Mouse (Mus musculus) kidney, adult 9 months (tissue): ENCODE measurements around the gene Rpl3.
A peak's percentile ranks its signal among the peaks of the same experiment; 100 is the strongest.

Source experiments
- DNase-seq: peaks from one replicate; pipeline ENCODE4 v3.0.0; 2022

Gene Rpl3

GRCm38 (mm10) chr15:80062339-80062738 is 29.3 kb downstream of the Rpl3 start:
- DNase-seq, result no peak

- DNase-seq, result no peak
These were observed 30.6 kb downstream of the Rpl3 start for GRCm38 (mm10) chr15:80061071-80061550.

DNA sequence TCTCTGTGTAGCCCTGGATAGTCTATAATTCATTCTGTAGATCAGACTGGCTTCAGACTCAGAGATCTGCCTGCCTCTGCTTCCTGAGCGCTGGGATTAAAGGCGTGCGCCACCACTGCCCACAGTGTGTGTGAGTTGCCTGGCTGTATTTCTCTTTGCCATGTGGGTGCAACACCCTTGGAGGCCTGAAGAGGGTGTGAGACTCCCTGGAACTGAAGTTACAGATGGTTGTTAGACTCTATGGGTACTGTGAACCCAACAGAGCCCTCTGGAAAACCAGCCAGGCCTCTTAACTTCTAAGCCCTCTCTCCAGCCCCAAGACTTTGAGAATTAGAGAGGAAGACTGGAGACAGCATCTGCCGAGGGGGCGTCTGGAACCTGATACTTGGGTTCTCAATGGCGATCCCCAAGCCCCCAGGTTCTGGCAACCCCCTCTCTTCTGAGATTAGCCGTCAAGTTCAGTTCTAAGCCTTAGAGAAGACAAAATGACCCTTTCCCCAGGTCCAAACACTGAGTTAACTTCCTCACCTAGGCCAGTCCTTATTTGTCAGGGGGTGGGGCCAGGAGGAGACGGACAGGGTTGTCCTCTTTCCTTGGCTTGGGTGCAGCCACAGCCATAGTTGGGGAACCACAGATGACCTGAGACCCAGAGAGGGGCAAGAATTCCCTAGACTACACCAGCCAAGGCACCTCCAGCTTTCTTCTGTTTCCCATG is 31.2 kb downstream of the Rpl3 start:
- peak; percentile 61 for DNase-seq

- DNase-seq, result peak; percentile 85
These were observed 32.1 kb downstream of the Rpl3 start for GRCm38 (mm10) chr15:80059606-80060005.

- no peak for DNase-seq
These were observed 33.5 kb downstream of the Rpl3 start for GRCm38 (mm10) chr15:80058151-80058550.

GRCm38 (mm10) chr15:80054034-80054710 is 37.5 kb downstream of the Rpl3 start:
- DNase-seq, result peak; percentile 39

DNA sequence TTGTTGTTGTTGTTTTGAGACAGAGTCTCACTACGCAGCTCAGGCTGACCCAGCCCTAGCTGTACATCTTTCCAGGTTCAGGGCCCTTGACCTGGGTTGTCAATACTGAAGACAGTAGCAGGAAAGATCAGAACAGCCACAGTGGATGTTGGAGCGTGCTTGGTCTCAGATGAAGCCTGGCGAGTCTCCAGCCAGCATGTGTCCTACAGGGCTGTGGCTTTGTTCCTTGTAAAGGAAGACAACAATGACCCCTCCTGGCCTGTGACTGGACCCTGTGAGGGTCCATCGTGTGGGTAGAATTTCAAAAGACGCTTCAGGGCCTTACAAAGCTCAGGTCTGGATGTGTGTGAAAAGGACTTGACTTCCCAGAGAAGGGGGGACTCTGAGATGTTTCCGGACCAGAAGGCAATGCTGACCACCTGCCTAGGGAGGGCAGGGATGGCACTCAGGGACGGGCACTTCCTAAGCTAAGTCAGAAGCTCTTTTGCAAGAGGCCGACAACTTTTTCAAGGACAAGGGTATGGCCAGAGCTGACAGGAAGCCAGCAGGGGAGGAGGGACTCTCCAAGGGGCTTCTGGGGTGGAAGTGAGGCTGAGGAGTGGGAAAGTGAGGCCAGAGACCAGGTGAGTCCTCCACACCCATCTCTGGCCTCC is 38.2 kb downstream of the Rpl3 start:
- DNase-seq, result no peak

DNA sequence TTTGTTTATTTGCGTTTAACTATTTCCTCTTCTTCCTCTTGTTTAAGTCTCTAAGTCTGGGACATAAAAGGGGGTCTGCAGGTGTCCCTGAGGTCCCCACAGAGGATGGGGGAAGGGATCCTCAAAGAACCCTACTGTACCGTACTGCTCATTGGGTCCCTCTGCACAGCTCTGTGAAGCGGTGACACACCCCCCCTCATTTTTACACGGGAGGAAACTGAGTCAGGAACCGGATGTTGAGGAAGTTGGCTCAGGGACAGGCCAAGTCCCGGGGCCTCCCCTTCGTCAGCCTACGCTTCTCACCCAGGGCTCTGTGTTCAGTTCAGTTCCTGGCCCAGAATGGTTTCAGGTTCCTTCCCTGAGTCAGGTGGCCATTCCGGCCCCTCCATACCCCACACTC is 39.9 kb downstream of the Rpl3 start:
- no peak for DNase-seq

- no peak for DNase-seq
These were observed 40.4 kb downstream of the Rpl3 start for GRCm38 (mm10) chr15:80051092-80051761.

GRCm38 (mm10) chr15:80050093-80050492 is 41.6 kb downstream of the Rpl3 start:
- peak; percentile 59 for DNase-seq

DNA sequence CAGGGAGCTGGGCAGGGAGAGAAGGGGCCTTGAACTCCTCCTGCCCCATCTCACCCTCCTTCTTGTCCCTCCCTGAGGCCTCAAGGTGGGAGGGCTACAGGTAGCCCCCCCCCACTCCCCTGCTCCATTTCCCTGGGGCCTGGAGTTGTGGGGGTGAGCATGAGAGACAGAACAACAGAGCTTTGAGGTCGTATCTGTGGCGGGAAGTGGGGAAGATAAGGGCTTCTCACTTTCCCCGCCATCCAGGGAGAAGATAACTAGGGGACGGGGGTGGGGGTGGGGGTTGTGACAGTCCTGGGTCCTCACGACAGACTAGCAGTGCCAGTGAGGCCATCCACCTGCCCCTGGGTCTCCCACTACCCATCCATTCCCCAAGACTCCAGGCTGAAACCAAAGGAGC is 43.7 kb downstream of the Rpl3 start:
- DNase-seq, result no peak

DNA sequence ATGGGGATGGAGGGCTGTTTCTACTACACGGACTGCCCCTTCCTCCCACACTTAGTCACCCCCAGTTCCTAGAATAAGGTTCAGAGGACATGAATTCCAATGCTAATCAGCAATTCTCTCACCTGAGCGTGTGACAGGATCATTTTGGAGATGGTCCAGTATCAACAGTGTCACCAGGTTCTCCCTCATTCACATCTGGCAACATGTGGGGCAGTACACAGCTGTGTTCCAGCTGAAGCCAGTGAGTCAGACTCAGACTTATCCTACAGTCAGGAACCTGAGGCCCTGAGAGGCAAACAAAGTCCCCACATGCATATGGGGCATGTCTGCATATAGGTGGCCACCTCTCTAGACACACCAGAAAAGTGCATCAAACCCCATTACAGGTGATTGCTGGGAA is 44.4 kb downstream of the Rpl3 start:
- no peak for DNase-seq

GRCm38 (mm10) chr15:80045749-80046148 is 45.9 kb downstream of the Rpl3 start:
- no peak for DNase-seq

DNA sequence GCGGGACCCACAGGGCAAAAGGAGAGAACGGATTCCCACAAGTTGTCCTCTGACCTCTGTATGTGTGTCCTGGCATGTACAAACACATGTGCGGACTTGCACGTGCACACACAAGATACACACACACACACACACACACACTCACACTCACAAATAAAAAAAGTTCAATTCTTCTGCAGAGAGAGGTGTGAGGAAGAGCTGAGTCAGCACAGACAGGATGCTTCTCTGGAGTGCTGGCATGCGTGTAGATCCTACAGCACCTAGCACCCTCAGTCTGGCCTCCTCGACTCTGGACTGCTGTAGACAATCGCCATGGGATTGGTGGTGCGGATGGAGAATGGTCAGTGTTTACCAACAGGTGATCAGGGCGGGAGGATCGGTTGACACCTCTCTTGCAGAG is 47.4 kb downstream of the Rpl3 start:
- DNase-seq, result no peak

DNA sequence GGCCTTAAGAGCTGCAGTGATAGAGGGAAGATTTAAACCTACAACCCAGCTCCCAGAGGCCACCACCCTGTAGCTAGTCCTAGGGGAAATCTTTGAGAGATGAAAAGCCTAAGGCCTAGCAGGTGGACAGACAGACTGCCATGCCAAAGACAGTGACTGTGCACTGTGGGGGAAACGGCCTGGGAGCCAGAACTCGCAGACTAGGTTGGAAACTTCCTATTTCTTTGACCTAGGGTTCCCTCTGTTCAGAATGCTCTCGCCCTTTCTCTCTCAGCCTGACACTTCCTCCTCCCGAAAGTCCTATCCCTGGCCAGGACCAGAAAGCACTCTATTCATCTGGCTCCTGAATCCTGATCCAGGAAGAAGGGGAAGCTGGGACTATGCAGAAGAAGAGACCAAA is 49.5 kb downstream of the Rpl3 start:
- no peak for DNase-seq

DNA sequence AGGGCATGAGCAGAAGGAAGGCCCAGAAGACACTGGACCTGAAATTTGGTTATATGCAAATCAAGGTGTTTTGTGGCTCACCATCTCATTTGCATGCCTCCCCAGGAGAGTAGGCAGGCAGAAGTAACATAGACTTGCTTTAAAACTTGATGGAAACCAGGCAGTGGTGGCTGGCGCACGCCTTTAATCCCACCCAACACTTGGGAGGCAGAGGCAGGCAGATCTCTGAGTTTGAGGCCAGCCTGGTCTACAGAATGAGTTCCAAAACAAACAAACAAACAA is 53.6 kb downstream of the Rpl3 start:
- no peak for DNase-seq

GRCm38 (mm10) chr15:80037255-80038109 is 54.2 kb downstream of the Rpl3 start:
- no peak for DNase-seq

DNA sequence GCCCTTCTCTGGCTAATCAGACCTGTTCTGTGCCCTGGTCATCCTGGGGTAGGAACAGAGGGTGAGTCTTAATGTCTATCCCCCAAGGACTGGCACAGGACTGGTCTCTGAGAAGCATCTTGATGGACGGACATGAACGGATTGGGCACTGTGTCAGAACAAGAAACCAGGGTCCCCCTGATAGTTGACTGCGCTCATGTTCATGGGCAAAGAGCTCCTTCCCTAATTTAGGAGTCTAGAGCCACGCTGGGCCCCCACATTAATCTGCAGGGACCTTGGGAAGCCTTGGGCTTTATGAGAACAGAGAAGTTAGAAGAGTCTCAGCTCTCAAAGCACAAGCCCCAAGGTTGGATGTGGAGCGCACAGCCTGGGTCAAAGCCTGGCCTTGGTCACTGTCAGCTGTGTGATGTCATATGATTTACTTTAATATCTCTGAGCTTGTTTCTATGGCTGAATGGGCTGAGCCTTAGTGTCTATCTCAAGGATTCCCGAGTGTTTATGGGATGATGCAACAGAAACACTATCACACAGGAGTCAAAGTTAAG is 56.3 kb downstream of the Rpl3 start:
- DNase-seq, result no peak

GRCm38 (mm10) chr15:80034913-80035312 is 56.8 kb downstream of the Rpl3 start:
- DNase-seq, result no peak

DNA sequence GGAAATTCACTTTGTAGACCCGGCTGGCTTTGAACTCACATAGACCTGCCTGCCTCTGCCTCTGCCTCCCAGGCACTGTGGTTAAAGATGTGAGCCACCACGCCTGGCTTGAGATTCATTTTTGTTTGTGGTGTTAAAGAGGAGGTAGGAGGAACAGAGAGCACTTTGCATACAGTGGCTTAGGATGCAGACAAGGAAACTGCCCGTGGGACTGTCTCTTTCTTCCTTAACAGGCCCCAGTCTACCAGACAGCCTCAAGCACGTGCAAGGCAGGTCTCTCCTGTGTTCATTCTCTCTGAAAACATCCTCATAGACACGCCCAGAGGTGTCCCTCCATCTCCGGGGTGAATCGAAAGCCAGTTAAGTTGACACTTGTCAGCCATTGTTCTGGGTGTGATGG is 57.3 kb downstream of the Rpl3 start:
- no peak for DNase-seq

GRCm38 (mm10) chr15:80031133-80031532 is 60.5 kb downstream of the Rpl3 start:
- DNase-seq, result no peak

DNA sequence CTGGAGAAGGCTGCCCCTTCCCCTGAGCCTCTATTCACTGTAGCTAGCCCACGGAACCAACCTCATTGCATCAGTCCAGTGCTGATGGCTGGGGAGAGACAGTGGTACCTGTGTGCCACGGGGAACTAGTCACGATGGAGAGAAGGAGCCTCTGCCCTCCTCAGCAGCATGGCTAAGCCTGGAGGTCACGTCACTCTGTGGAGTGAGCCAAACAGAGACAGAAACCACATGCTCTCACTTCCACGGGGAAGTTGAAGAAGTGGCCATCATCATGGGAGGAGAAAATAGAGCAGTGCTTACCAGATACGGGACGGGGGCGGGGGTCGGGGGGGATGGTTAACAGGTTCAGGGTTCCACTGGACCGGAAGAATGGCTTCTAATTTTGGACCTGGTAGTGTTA is 61.3 kb downstream of the Rpl3 start:
- DNase-seq, result no peak
